Mouse (Mus musculus): ENCODE measurements around the gene Gm29094.

Gm29094 gene

DNA sequence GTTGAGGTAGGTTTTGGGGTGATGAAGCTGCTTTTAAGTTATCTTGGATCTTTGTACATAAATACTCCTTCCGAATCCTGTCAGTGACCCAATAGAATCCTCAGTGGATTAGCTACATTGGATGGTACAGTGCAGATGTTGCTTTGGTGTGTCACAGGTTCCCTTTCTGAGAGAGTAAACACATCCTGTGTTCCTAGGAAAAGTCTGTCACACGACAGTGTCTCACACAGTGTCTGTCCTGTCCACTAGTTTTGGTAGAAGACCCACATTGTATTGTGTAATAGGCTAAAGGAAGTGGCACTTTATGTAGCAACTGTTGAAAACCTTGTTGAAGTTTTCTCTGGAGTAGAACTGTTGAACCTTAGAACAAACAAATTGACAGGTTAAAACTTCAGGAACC is 54.2 kb downstream of the Gm29094 start:
- CTCF ChIA-PET, result no interaction called here

DNA sequence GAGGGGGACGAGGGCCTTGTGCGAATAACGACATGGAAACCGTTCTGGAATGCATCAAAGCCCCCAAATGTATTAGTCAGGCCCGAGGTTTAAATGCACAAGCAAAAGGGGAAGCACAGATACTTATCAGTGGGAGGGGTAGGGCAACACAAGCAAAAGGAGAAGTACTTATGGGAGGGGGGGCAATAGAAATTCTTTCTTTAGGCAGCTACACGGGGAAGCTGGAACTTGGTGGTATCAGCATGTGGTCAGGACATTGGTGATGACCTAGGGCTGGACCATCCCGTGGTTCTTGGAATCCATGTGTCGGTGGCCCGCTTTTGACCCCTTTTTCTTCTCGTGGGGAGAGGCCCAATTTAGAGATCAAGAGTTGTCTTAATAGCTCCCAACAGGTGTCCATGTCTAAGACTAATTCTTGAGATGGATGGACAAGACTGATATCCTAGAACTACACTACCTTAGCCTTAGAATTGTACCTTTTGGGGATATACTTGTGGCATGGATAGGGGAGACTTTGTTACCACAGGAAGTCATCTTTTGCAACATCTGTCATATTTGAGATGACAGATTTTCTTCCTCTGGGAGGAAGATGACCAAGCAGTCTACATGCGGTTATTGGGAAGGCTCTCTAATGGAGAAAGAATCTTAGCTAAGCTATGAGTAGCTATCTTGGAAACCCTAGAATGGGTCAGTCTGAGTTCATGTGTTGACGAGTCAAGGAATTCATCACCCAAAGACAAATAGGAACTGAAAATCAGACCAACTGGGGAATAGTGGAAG is 57.6 kb downstream of the Gm29094 start:
- CTCF ChIA-PET, result no interaction called here

DNA sequence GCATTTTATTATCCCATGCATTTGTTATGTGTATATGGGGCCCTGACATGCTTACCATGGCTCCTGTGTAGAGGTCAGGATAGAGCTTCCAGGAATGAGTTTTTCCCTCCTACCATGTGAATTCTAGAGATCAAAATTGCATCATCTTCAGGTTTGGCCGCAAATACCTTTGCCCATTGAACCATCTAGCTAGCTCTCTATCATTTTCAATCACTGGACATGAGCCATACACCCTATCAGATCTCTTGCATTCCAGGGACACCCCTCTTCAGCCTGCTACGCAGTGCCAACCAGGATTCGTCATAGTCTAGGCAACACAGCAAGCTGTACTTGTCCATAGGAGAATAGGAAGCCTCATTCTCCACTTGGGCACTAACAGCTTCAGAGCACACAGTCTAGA is 64.8 kb downstream of the Gm29094 start:
- CTCF ChIA-PET, result no interaction called here

DNA sequence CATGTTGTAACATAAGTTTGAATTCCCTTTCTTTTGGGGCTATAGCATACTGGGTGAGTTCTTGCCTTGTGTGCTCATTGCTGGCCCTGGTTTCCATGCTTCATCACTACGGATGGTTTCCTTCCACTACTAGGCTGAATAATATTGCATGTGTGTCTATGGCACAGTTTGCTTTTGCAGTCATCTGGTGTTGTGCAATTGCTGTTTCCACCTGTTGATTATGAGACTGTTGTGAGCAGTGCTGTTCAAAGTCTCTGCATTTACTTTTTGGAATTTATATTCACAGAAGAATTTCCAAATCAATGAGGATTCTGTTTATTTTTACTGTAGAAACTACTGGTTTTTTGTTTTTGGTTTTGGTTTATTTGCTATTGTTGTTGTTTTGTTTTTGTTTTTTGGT is 65.4 kb downstream of the Gm29094 start:
- CTCF ChIA-PET, result no interaction called here

Data from spleen, embryonic (tissue).